Mouse (Mus musculus): ENCODE results near the gene Grcc10.

The Grcc10 gene

DNA sequence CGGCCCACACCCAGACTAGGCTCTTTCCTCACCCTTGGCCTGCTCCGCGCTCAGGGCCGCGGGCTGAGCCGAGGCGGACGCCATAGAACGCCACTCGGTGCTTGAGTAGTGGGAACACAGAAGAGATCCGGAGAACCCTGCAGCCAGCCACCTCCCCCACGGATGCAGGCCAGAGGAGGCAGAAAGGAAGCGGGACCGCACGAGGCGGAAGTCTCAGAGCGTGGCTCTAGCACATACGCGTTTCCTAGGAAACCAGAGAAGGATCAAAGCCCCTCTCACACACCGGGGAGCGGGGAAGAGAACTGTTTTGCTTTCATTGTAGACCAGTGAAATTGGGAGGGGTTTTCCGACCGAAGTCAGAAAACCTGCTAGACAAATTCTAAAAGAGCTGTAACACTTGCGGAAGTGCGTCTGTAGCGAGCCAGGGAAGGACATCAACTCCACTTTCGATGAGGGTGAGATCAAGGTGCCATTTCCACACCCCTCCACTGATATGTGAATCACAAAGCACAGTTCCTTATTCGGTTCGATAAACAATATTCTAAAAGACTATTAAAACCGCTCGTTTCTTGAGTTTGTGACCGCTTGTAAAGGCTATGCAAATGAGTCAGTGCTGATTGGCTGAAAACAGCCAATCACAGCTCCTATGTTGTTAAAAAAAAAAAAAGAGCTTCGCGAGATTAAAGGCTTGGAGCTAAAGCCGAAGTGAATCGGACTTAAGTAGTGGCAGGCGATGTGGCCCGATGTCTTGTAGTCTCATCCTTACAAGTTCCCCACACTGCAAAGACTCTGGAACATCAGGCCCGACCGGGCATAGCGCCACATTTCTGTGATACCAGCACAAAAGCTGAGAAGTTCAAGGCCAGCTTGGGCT lies at the start of gene Grcc10:
Gene Grcc10, minus strand, starts transcription at position 487 of the 874 bp plus-strand sequence.
- DNase-seq (ENCODE audit: extremely low spot score), result peak; percentile 95

DNA sequence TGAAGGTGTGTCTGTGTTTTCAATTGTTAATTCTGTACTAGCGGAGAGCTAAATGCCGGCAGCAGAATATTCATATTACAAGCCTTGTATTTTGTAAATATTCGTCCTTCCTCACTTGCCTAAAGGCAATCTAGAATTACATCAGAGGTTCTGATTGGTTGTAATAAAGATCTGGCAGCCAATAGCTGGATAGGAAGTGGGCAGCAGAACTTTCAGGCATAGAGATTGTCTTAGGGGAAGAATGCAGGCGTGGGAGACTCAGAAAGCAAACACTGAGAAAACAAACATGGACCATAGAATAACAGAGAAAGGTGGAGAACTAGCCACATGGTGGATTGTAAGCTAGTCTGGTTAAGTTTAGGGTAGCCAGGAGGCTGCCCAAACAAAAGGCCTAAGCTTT lies 48.9 kb upstream of the Grcc10 start:
- DNase-seq (ENCODE audit: extremely low spot score), result no peak

DNA sequence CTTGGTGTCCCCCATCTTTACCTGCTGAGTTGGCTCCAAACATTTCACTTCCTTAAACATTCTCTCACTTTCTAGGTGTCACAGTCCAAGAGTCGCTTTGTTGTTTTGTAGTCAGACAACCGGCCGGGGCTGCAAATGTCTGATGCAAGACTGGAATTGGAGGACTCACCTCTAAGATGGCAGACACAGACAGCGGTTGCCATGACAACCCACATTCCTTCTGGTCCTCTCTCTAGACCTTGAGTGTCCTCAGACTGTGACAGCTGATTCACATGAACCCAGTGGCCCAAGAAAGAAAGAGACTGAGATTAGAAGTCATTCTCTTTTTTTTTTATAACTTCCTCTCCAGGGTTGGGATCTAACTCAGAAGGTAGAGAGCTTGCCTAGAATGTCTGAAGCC lies 48.3 kb upstream of the Grcc10 start:
- no peak for DNase-seq (ENCODE audit: extremely low spot score)

DNA sequence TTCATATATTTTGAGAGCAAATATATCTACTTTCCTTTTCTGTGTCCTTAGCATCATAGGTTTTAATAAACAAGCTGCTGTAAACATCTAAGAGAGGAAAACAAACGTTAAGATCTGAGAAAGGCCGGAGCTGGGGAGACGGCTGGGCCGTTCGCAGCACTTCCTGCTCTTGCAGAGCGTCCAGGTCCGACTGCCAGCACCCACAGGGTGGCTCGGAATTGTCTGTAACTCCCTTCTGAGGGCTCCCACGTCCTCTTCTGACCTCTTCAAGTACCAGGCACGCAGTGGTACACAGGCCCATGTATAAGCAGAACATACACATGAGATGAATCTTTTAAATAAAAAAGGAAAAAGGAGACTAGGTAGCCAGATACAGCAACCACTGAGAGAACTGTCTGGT lies 46.5 kb upstream of the Grcc10 start:
- DNase-seq (ENCODE audit: extremely low spot score), result no peak

DNA sequence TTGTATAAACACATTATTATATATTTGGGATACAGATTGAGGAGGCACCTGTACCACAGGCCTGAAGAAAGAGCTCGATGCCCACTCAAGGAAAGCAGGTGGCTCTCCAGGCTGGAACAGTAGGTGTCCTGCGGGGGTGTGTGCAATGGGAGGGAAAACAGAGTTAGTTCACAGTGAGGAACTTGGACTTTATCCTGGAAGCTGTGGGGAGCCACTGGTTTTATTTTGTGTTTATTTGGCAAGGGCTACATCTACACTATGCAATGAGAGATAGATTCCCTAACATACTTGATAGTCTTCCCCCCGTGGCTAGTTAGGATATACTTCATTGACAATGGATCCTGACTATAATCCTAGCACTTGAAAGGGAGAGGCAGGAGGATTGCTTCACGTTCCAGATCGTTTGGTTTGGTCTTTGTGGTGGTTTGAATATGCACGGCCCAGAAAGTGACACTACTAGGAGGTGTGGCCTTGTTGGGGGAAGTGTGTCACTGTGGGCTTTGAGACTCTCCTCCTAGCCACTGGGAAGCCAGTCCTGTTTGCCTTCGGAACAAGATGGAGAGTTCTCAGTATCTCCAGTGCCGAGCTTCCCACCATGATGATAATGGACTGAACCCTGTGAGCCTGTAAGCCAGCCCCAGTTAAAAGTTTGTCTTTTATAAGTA lies 45.7 kb upstream of the Grcc10 start:
- DNase-seq (ENCODE audit: extremely low spot score), result no peak

- DNase-seq (ENCODE audit: extremely low spot score), result peak; percentile 60
Measured at GRCm38 (mm10) chr6:124782436-124782835, 41.3 kb upstream of the Grcc10 start.

- DNase-seq (ENCODE audit: extremely low spot score), result no peak
Measured at GRCm38 (mm10) chr6:124780917-124781316, 39.7 kb upstream of the Grcc10 start.

GRCm38 (mm10) chr6:124779984-124780416 lies 38.8 kb upstream of the Grcc10 start:
- no peak for DNase-seq (ENCODE audit: extremely low spot score)

DNA sequence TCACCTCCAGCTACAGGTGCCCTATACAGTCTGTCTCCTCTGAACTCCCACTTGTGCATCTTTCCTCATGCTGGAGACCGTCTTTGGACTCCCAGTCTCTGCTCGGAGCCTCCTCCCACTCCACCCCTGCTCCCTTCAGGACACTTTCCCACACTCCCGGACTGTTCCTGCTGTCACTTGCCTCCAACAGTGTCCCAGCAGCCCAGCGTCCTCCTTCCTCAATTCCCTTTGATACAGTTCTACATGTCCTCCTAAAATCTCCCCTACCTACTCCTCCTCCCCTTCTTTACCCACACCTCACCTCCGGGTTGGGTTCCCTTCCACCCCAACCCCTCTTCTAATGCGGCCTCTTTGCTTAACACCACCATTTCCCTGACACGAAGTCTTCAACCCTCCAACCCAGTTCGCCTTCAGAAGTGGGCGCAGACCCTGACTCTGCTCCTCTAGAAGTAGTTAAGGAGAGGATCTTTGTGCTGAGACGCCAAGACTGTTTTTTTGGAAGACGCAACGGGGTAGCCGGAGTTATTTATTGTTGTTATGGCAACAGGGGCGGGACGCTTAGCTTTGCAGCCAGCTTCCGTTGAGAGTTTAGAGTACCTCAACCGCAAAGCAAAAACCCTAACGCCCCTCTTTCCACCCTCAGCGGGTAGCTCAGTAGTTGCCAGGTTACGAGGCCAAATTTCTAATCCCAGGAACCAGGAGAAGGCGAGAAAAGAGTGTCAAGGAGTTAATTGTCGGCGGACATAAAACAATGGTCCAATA lies 38.2 kb upstream of the Grcc10 start, which contains the start of gene Lrrc23:
Gene Lrrc23, minus strand, starts transcription at position 506 of the 762 bp plus-strand sequence.
- DNase-seq (ENCODE audit: extremely low spot score), result peak; percentile 81

DNA sequence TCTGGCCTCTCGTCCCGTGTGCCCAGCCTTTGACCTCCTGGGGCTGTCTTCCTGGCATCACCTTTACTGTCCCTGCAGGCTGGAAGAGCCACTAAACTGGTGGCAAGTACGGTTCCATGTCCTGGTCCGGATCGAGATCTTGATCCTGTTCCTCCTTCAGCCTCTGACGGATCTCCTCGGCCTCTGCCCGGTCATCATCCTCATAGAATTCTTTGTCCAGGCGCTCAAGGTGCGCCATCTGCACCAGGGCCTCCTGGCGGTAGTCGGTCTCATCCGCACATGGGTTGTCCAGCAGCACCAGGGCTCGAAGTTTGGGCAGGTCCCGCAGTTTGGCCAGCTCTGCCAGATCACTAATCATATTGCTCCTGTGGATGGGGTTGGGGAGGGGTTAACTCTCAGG lies 29.3 kb upstream of the Grcc10 start:
- DNase-seq (ENCODE audit: extremely low spot score), result no peak

GRCm38 (mm10) chr6:124770013-124770412 lies 28.8 kb upstream of the Grcc10 start:
- DNase-seq (ENCODE audit: extremely low spot score), result no peak

DNA sequence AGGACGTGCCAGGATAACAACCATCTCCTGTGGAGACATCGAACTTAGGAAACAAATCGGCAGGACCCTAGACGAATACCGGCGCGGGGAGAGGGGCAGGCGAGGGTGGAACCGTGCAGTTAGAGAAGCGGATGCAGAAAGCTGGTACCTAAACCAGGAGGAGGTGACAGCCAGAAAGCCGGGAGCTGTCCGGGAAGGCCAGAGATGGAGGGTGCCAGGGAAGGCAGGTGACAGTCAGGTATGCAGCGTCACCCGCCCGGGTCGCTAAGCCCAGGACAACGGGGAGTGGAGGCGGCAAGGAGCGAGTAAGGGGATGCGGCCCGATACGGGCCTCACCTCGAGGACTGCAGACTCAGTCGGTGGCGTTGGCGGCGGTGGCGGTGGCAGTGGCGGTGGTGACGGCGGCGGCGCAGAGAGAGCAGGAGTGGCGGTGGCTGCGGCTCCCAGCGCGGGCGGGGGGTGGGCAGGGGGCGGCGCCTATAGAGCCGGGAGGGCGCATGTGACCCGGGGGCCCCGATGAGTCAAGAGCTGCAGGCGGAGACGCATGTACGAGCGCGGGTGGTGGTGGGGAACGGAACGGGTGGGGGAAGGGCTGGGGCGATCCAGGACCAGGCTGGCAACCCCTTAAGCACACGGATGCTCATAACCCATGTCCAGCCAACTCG lies 28.1 kb upstream of the Grcc10 start, which contains the start of gene Eno2:
Gene Eno2, minus strand, starts transcription at position 573 of the 665 bp plus-strand sequence.
- DNase-seq (ENCODE audit: extremely low spot score), result peak; percentile 48

DNA sequence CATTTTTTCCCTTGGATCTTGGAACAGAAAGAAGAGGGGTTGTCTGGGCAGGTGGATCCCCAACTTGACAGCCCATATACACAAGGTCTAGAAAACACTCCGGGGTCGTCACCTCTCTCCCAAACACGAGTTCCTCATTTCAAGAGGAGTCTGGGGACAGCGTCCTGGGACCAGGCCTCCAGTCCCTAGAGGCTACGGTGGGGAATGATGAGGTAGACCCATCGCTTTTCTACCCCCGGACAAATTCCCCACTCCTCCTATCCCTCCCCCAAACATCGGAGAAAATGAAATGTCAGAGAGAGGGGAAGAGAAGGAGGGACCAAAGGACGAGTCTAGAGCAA lies 27.5 kb upstream of the Grcc10 start:
- no peak for DNase-seq (ENCODE audit: extremely low spot score)

GRCm38 (mm10) chr6:124767920-124768703 lies 26.9 kb upstream of the Grcc10 start:
- DNase-seq (ENCODE audit: extremely low spot score), result no peak

GRCm38 (mm10) chr6:124767536-124767919 lies 26.4 kb upstream of the Grcc10 start:
- DNase-seq (ENCODE audit: extremely low spot score), result no peak

- DNase-seq (ENCODE audit: extremely low spot score), result no peak
Measured at GRCm38 (mm10) chr6:124765951-124766350, 24.8 kb upstream of the Grcc10 start.

DNA sequence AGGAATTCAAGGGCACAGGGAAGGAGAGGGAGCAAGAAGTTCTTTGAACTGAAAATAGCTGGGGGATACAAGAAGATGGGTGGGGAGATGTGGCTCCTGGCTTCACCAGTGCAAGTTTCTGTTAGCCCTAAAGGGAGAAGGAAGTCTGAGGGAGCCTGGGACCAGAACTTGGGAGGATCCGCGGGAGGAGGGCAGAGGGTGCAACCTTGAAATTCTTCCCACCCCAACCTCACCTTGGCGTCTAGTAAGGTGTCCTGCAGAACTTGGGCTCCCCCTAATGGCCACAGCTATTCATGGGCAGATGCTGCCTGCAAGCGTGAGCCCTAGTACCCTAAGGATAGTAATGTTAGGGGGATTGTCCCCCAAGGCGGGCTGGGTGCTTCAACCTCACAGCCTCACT lies 18.1 kb upstream of the Grcc10 start:
- DNase-seq (ENCODE audit: extremely low spot score), result peak; percentile 85

GRCm38 (mm10) chr6:124758849-124759232 lies 17.7 kb upstream of the Grcc10 start:
- DNase-seq (ENCODE audit: extremely low spot score), result no peak

DNA sequence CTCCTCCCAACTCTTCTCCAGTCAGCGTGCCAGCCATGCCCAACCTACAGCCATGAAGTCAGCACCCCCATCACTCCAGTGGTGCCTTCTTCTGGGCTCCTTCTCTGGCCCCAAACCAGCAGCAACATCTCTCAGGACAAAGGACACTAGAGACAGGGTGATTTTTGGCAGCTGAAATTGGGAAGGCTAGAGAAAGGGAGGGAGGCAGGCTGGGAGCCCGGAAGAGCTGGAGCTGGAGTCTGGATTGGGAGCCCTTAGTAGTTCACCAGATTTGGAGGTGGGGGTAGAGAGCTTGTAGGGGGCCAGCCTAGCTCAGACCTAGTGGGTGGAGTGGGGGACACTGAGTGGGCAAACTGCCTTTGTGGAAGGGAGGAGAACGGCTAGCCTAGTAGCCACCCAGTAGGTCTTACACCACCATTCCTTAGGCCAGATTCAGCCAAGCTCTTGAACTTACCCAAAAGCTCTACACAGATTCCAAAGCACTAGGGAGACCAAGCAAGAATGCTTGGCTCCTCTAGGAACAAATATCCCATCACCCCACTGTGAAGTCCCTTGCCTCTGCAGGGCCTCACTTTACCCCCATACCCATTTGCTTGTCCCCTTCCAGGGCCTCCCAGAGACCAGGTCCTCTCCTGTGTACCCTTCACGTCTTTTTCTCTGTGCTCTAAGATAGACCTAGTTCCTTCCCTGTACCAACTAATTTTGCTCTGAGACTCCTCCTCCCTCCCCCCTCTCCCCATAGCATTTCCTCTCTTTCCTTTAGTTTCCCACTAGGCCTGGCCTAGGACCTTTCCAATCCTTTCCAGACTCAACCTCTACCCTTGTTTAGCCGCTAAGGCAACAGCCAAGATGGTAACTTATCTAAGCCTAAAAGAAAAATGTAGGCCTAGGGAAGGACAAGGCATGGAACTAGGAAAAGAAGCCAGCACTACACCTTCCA lies 17.0 kb upstream of the Grcc10 start:
- peak; percentile 60 for DNase-seq (ENCODE audit: extremely low spot score)

GRCm38 (mm10) chr6:124757351-124757880 lies 16.2 kb upstream of the Grcc10 start:
- DNase-seq (ENCODE audit: extremely low spot score), result peak; percentile 45

Data from embryo, embryonic 9.5 days (tissue).